Mouse (Mus musculus): ENCODE results near the gene Hadh.

- TF ChIP-seq CTCF (IDR thresholded peaks at IDR 0.05; ENCODE audit: low read depth): no peak
- TF ChIP-seq EP300 (optimal IDR thresholded peaks at IDR 0.05): no peak
Observed at GRCm38 (mm10) chr3:131250978-131251377, 20.9 kb downstream of the Hadh start.
